8 mouse cellular contexts compared by ENCODE assay signal in the genomic region with DNA sequence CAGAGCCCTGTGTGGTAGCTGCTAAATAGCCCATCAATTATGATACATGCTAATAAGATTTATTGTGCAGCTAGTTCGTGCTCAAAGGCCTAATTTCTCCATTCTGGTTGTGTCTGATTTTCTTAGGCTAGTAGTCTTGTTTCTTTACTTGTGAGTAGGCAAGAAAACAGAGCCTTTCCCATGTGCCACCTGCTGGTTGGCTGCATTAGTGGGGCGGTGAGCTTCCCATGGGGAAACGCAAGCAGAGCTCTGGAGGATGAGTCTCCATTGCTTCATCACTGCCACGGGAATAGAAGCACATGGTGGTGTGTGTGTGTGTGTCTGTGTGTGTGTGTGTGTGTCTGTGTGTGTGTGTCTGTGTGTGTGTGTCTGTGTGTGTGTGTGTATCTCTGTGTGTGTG.
DNase-seq lines count a peak whose midpoint lies in the region; ATAC-seq and TF ChIP-seq lines count a peak whose summit lies in the region.

No protein-coding gene starts in this region.

- H3K4me1 ChIP-seq in forebrain, postnatal 0 days (ENCODE audit: insufficient read depth), result no peaks in the 10 kb centered on the region

- H3K4me3 ChIP-seq in forebrain, postnatal 0 days (ENCODE audit: low read depth, low read length), result no peak overlapping the region

- no peak for ATAC-seq in forebrain, postnatal 0 days
- ATAC-seq in erythroblast, adult 5-6 weeks (replicated peaks; ENCODE audit: low FRiP score, poor library complexity, severe bottlenecking), result no peak

- peak; percentile 62 for TF ChIP-seq CTCF in forebrain, postnatal 0 days (IDR thresholded peaks at IDR 0.05; ENCODE audit: low read depth)

- WGBS in forebrain, postnatal 0 days, result 44% methylated on average over 4 of the region's 4 CpGs

- no peak overlapping the region for H3K4me2 ChIP-seq in forebrain, postnatal 0 days (ENCODE audit: low read depth)

- H3K27ac ChIP-seq in forebrain, postnatal 0 days (ENCODE audit: low read depth, low read length), result no peak overlapping the region

- H3K9ac ChIP-seq in forebrain, postnatal 0 days, result no peak overlapping the region

- no peaks in the 10 kb centered on the region for H3K27me3 ChIP-seq in forebrain, postnatal 0 days (ENCODE audit: insufficient read depth, low read length)

- peak; percentile 55 to 67 for DNase-seq in left cerebral cortex, adult 18-20 months (ENCODE audit: low spot score in 2 of 2)
- DNase-seq in left cerebral cortex, adult 11 months (ENCODE audit: low spot score), result no peak
- peak; percentile 32 to 35 for DNase-seq in adrenal gland, adult 18-20 months (ENCODE audit: low spot score in 2 of 2)
- peak; percentile 52 for DNase-seq in forebrain, postnatal 0 days
- DNase-seq in kidney, postnatal 4 days, result peak; percentile 60 to 65
- DNase-seq in retina, embryonic 14.5 days (ENCODE audit: low spot score), result peak; percentile 26
- DNase-seq in cerebellum, adult 11 months, result no peak

- H3K36me3 ChIP-seq in forebrain, postnatal 0 days (ENCODE audit: insufficient read depth), result no peaks in the 10 kb centered on the region

- no peaks in the 10 kb centered on the region for H3K9me3 ChIP-seq in forebrain, postnatal 0 days (ENCODE audit: low read length)

Comparison
In these comparisons a context has a peak if more than half of its experiments do, and no peak if none do; other contexts are left out.
1. DNase-seq: peak in left cerebral cortex, adult 18-20 months (2 of 2), adrenal gland, adult 18-20 months (2 of 2), forebrain, postnatal 0 days (single experiment), kidney, postnatal 4 days (2 of 2) and retina, embryonic 14.5 days (single experiment); none in left cerebral cortex, adult 11 months (single experiment) and cerebellum, adult 11 months (single experiment).